Mouse (Mus musculus) hindbrain, embryonic 14.5 days (tissue): ENCODE data around the gene Svbp. TPM values are rescaled to one million over a fixed set of nuclear protein-coding genes. Genes with fewer than 3 reads are reported as not detected.
A peak's percentile ranks its signal among the peaks of the same experiment; 100 is the strongest.

Experiments used
- ATAC-seq: fragments of 200-750 bp; cut with Nextera tagmentation; 2 replicates; pipeline ENCODE4 v1.8.0; 2017; ENCODE audit warnings: moderate number of reproducible peaks, mild to moderate bottlenecking, moderate TSS enrichment, moderate library complexity; ENCODE audit not compliant: low FRiP score
- DNase-seq: peaks from one replicate; pipeline ENCODE4 v3.0.0-alpha.2; 2015; ENCODE audit warnings: low spot score
- H3K27ac ChIP-seq: fragments of 300-500 bp; sonication (generic); 2 replicates; pipeline ENCODE4 v1.5.1; 2014; ENCODE audit warnings: mild to moderate bottlenecking, moderate library complexity
- H3K27me3 ChIP-seq: fragments of 300-500 bp; sonication (generic); 2 replicates; pipeline ENCODE4 v1.6.1; 2014; ENCODE audit warnings: mild to moderate bottlenecking, low read length, mixed read lengths; ENCODE audit not compliant: control insufficient read depth, insufficient read depth
- H3K36me3 ChIP-seq: fragments of 300-500 bp; sonication (generic); replicated peaks from 2 replicates; pipeline ENCODE4 v1.6.1; 2014; ENCODE audit not compliant: control insufficient read depth, insufficient read depth
- H3K4me1 ChIP-seq: fragments of 300-500 bp; sonication (generic); replicated peaks from 2 replicates; pipeline ENCODE4 v1.6.1; 2014; ENCODE audit warnings: antibody characterized with exemption, low read length, mixed read lengths; ENCODE audit not compliant: control insufficient read depth, insufficient read depth
- H3K4me2 ChIP-seq: fragments of 300-500 bp; sonication (generic); replicated peaks from 2 replicates; pipeline ENCODE4 v1.6.1; 2014; ENCODE audit warnings: mild to moderate bottlenecking, moderate library complexity
- H3K4me3 ChIP-seq: fragments of 300-500 bp; sonication (generic); replicated peaks from 2 replicates; pipeline ENCODE4 v1.5.1; 2014; ENCODE audit warnings: mild to moderate bottlenecking, low read length
- H3K9ac ChIP-seq: fragments of 300-500 bp; sonication (generic); 2 replicates; pipeline ENCODE4 v1.6.1; 2014
- H3K9me3 ChIP-seq: fragments of 300-500 bp; sonication (generic); 2 replicates; pipeline ENCODE4 v1.6.1; 2016; ENCODE audit warnings: low read length; ENCODE audit not compliant: control insufficient read depth
- WGBS: fragments of 180-500 bp; shearing (Covaris S2); extraction: QIAGEN DNeasy Blood & Tissue Kit; methylation state at CpG from one replicate; pipeline ENCODE4 v1.1.7; 2014; 5-methylcytosine and 5-hydroxymethylcytosine counted together
- polyA plus RNA-seq: library from polyadenylated mRNA; unstranded; fragments of >200 nt; fragmentation: Nextera tagmentation; extraction: Ambion mirVana; gene quantifications from 2 replicates; pipeline ENCODE4 v1.2.1, GENCODE M21; 2014

The Svbp gene
- polyA plus RNA-seq, 1 experiment from 2014 or later: 251 TPM

DNA sequence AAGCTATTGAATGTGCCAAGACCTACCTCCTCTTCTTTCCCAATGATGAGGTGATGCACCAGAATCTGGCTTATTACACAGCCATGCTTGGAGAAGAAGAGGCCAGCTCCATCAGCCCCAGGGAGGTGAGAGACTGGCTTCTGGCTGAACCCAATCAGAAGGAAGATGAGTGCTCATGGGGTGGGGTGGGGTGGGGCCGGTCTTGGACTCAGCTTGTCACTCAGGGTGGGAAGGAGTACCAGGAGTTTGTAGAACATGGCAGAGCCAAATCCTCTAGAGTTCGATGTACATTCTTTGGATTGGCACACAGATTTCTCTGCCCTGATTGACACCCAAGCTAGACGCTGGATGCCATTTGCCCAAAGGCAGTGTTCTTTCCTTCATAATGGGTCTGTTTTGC is 43.6 kb downstream of the Svbp start:
- peaks cover 8% of the 10 kb centered on the region; the same call in 1 of the 2 replicates for H3K4me1 ChIP-seq
- DNase-seq (no peak), ATAC-seq (no peak)
- H3K27ac ChIP-seq: no peak overlapping the region
- no peaks in the 10 kb centered on the region for H3K27me3 ChIP-seq
- no peaks in the 10 kb centered on the region for H3K9me3 ChIP-seq
- H3K4me2 ChIP-seq: no peak overlapping the region
- 74% methylated on average over 3 of the region's 3 CpGs for WGBS
- H3K36me3 ChIP-seq: peaks cover 50% of the 10 kb centered on the region
- no peak overlapping the region for H3K4me3 ChIP-seq
- no peak overlapping the region for H3K9ac ChIP-seq

DNA sequence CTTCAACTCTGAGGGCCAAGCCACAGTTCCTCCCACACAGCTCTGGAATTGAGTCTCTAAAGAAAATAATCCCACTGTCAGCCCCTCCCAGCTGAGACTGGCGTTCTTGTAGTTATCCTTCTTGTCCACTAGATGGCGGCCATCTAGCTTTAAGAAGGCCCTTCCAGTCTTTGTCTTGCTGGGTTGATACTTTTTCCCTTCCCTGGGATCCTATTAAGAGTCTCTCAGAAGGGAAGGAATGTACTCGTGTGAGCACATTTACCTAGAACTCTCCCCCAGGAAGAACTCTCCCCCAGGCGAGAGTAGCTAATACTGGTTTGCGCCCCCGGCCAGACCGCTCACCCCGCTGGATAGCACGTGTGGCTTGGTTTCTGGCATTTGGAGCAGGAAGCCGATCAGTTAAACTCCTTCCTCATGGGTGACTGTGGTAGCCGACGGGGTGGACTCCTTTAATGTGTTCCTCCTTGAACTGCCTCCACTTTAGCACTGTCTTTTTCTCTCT is 44.1 kb downstream of the Svbp start:
- H3K27me3 ChIP-seq: no peaks in the 10 kb centered on the region
- H3K9ac ChIP-seq: 0 out of 2 replicates have a peak overlapping the region, but pooled peaks have one; percentile 40
- no peak overlapping the region for H3K4me3 ChIP-seq
- peaks cover 3% of the 10 kb centered on the region; the same call in 1 of the 2 replicates for H3K4me1 ChIP-seq
- peaks cover 56% of the 10 kb centered on the region for H3K36me3 ChIP-seq
- 0 out of 2 replicates have a peak overlapping the region, but pooled peaks have one; percentile 13 for H3K4me2 ChIP-seq
- 44% methylated on average over 12 of the region's 12 CpGs for WGBS
- peak overlapping the region; percentile 72 for H3K27ac ChIP-seq
- H3K9me3 ChIP-seq: no peaks in the 10 kb centered on the region
- DNase-seq (peak; percentile 87), ATAC-seq (peak; percentile 75)

DNA sequence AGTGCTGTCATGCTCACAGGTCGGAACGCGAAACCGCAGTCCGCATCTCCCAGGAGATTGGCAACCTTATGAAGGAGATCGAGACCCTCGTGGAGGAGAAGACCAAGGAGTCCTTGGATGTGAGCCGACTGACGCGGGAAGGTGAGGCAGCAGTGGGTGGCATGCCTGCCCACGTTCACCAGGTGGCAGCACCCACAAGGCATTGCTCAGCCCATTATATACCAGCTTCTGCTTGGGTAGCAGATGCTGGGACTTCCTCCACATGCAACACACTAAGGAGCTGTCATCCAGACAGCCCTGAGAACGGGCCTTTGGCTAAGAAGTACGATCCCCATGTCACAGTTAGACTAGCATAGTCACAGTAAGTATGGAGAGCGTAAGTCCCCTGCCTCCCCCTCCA is 46.6 kb downstream of the Svbp start:
- Histone ChIP-seq H3K4me3 (no peak overlapping the region), H3K27me3 (no peaks in the 10 kb centered on the region), H3K4me2 (no peak overlapping the region), H3K27ac (no peak overlapping the region), H3K36me3 (peaks cover 67% of the 10 kb centered on the region), H3K9me3 (no peaks in the 10 kb centered on the region), H3K4me1 (no peaks in the 10 kb centered on the region; the same call in 1 of the 2 replicates), H3K9ac (no peak overlapping the region)
- WGBS: 93% methylated on average over 14 of the region's 14 CpGs
- DNase-seq: no peak
- ATAC-seq: no peak

DNA sequence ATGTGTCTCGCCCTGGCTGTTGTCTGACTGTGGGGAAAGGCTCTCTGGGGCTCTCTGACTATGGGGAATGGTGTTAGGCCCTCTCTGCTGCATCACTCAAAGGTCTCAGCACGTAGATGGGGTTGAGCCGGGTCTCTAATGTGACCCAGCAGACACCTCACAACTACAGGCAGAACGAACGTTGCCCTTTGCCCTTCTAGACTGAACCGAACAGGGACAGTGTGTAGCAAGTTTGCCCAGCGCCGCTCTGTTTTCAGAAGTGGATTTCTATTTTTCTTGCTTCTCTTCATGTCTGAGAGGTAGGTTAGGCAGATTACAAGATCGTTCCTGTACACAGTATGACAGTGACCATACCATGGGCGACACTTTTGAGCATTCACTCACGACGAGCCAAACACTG is 47.5 kb downstream of the Svbp start:
- peaks cover 60% of the 10 kb centered on the region for H3K36me3 ChIP-seq
- no peak for DNase-seq
- no peaks in the 10 kb centered on the region for H3K27me3 ChIP-seq
- 90% methylated on average over 12 of the region's 12 CpGs for WGBS
- no peak overlapping the region for H3K4me2 ChIP-seq
- peaks cover 4% of the 10 kb centered on the region; the same call in 1 of the 2 replicates for H3K4me1 ChIP-seq
- H3K9ac ChIP-seq: no peak overlapping the region
- H3K27ac ChIP-seq: no peak overlapping the region
- H3K9me3 ChIP-seq: no peaks in the 10 kb centered on the region
- H3K4me3 ChIP-seq: no peak overlapping the region
- no peak for ATAC-seq

DNA sequence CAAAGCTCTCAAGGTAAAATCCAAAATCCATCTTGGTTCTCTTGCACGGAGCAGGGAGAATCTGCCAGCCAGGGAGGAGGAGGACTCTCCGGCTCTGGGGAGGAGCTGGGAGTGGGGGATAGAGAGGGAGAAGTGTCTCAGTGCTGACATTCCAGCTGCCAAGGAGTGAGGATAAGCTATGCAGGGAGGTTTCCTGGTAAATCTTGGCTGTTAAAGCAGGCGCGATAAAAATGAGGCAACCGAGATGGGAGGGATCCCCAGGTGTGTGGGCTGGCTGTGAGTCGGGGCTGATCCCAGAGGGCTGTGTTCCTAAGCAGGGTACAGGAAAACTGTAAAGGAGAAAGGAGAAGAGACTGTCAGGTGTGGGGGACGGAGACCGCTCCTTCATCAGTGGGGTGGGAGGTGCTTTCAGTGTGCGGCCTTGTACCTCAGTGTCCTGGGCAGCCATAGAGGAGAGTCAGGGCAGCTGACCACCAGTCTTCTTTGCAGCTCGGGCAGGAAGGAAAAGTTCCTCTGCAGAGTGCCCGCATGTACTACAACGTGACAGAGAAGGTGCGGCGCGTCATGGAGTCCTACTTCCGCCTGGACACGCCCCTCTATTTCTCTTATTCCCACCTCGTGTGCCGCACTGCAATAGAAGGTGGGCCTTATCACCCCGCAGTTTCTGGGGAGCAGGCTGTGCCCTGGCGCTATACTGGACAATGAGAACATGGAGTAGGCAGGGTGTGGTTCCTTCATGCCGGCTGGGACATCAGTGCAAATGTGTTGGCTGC is 49.5 kb downstream of the Svbp start:
- Histone ChIP-seq H3K9me3 (no peaks in the 10 kb centered on the region), H3K36me3 (peaks cover 64% of the 10 kb centered on the region)

DNA sequence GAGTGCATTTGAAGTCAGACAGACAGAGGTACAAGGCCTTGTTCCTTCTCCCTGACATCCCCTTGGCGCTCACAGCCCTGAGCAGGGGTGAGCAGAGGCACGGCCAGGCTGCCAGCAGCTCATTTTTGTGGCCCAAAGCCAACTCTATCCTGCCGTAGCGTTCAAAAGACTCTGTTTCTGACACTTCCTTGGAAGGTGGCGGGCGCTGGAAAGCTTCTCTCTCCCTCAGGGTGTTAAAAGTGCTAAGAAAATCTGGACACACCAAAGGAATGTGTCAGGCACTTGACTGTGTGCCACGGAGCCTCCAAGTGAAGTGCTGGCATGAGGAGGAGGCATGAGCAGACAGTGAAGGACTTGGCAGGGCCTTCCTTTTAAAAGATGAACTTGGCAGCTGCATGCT is 50.5 kb downstream of the Svbp start:
- ATAC-seq: no peak
- H3K27me3 ChIP-seq: no peaks in the 10 kb centered on the region
- H3K27ac ChIP-seq: no peak overlapping the region
- peaks cover 62% of the 10 kb centered on the region for H3K36me3 ChIP-seq
- no peaks in the 10 kb centered on the region for H3K9me3 ChIP-seq
- no peak overlapping the region for H3K9ac ChIP-seq
- H3K4me2 ChIP-seq: no peak overlapping the region
- no peak overlapping the region for H3K4me3 ChIP-seq
- H3K4me1 ChIP-seq: peaks cover 8% of the 10 kb centered on the region; the same call in 1 of the 2 replicates
- 62% methylated on average over 7 of the region's 7 CpGs for WGBS
- DNase-seq: no peak

More for the DNA sequence above, 49.5 kb downstream of the Svbp start:
- Histone ChIP-seq H3K4me1 (peaks cover 8% of the 10 kb centered on the region; the same call in 1 of the 2 replicates), H3K4me3 (no peak overlapping the region), H3K9ac (no peak overlapping the region), H3K4me2 (no peak overlapping the region), H3K27me3 (no peaks in the 10 kb centered on the region), H3K27ac (no peak overlapping the region)
- no peak for DNase-seq
- ATAC-seq: no peak
- 82% methylated on average over 22 of the region's 22 CpGs for WGBS

DNA sequence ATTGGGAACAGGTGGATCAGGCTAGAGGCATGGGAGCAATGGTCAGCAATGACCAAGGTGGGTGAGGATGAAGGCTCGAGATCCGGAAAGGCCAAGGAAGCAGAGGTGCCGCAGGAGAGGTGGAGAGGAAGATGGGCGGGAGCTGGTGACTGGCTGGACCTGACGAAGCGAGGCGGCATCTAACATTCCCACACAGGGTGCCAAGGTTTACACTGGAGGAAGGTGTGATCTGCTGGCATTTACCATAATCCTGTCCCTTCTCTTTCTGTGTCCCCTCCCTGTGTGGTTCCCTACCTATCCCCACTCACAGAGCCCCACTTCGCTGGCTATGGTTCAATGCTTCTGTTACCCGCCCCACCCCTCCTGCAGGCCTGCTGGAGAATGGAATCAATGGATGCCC is 50.9 kb downstream of the Svbp start:
- Histone ChIP-seq H3K36me3 (peaks cover 58% of the 10 kb centered on the region), H3K27me3 (no peaks in the 10 kb centered on the region), H3K4me3 (no peak overlapping the region), H3K9ac (no peak overlapping the region), H3K4me2 (no peak overlapping the region), H3K9me3 (no peaks in the 10 kb centered on the region), H3K4me1 (peaks cover 8% of the 10 kb centered on the region; the same call in 1 of the 2 replicates), H3K27ac (no peak overlapping the region)
- no peak for DNase-seq
- no peak for ATAC-seq
- 82% methylated on average over 9 of the region's 9 CpGs for WGBS

DNA sequence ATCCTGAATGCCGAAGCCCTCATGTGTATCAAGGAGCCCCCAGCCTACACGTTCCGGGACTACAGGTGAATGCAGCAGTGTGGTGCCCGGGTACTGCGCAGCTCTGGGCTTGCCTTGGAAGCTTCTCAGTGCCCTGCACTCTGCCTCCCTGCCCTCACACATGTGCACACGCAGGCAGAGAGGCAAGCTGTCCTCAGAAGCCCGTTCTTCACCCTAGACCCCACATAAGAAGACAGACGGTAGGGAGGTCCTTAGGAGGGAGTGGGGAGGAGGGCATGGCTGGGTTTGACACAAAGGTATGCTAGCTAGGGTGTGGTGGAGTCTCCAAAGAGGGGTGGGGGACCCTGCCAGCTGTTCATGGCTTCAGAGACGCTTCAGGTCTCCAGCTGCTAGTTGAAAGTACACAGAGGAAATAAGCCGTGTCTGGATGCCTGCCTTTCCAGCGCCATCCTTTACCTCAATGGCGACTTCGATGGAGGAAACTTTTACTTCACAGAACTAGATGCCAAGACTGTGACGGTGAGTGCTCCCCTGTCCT is 51.7 kb downstream of the Svbp start:
- no peak for ATAC-seq
- no peak for DNase-seq
- H3K4me2 ChIP-seq: no peak overlapping the region
- H3K4me1 ChIP-seq: peaks cover 8% of the 10 kb centered on the region; the same call in 1 of the 2 replicates
- WGBS: 77% methylated on average over 14 of the region's 14 CpGs
- H3K27me3 ChIP-seq: no peaks in the 10 kb centered on the region
- H3K9ac ChIP-seq: no peak overlapping the region
- no peaks in the 10 kb centered on the region for H3K9me3 ChIP-seq
- no peak overlapping the region for H3K4me3 ChIP-seq
- no peak overlapping the region for H3K27ac ChIP-seq
- H3K36me3 ChIP-seq: peaks cover 50% of the 10 kb centered on the region

DNA sequence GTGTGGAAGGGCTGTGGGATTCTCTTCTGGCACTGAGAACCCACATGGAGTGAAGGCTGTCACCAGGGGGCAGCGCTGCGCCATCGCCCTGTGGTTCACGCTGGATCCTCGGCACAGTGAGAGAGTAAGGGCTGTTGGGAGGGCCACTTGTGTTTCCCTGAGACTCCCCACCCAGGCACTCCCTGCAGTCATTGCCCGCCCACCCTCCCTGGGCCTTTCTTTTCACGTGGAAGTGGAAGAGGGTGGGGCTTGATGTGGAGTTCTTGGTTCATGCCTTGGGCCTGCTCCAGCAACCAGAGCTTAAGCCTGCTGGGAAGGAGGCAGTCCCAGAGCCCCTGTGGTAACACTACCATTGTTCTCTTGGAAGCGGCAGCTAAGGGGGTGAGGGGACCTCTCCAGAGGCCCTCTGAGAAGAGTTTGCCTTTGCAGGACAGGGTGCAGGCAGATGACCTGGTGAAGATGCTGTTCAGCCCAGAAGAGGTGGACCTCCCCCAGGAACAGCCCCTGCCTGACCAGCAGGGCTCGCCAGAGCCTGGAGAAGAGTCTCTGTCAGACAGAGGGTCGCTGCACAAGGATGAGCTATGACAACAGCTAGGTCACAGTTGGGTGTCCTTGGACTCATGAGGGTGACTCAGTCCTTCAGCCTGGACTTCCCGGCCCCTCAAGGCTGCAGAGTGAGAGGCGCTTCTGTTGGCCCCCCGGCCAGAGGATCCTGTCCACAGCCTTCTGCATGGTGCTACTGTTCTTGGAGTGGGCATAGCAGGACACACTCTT is 52.5 kb downstream of the Svbp start:
- Histone ChIP-seq H3K27ac (0 out of 2 replicates have a peak overlapping the region, but pooled peaks have one; percentile 20), H3K9me3 (no peaks in the 10 kb centered on the region), H3K4me3 (no peak overlapping the region), H3K27me3 (no peaks in the 10 kb centered on the region), H3K4me2 (no peak overlapping the region), H3K36me3 (peaks cover 41% of the 10 kb centered on the region), H3K9ac (no peak overlapping the region), H3K4me1 (peaks cover 8% of the 10 kb centered on the region; the same call in 1 of the 2 replicates)
- 22% methylated on average over 13 of the region's 13 CpGs for WGBS
- ATAC-seq (peak; percentile 67), DNase-seq (peak; percentile 63)
